Mouse (Mus musculus) liver, embryonic 16.5 days (tissue): ENCODE measurements around the gene Nrxn1. TPM values are rescaled to one million over a fixed set of nuclear protein-coding genes. Genes with fewer than 3 reads are reported as not detected.

Source experiments
- ATAC-seq: fragments of 200-750 bp; cut with Nextera tagmentation; 2 replicates; pipeline ENCODE4 v1.8.0; 2017; ENCODE audit warnings: low read depth, mild to moderate bottlenecking, moderate number of reproducible peaks, moderate library complexity
- H3K27ac ChIP-seq: fragments of 300-500 bp; sonication (generic); 2 replicates; pipeline ENCODE4 v1.5.1; 2014; ENCODE audit warnings: mild to moderate bottlenecking, low read length
- H3K27me3 ChIP-seq: fragments of 300-500 bp; sonication (generic); 2 replicates; pipeline ENCODE4 v1.6.1; 2014; ENCODE audit warnings: low read depth, low read length, mixed read lengths; ENCODE audit not compliant: control insufficient read depth, insufficient read depth
- H3K36me3 ChIP-seq: fragments of 300-500 bp; sonication (generic); 2 replicates; pipeline ENCODE4 v1.6.1; 2014; ENCODE audit warnings: mild to moderate bottlenecking; ENCODE audit not compliant: control insufficient read depth, insufficient read depth
- H3K4me1 ChIP-seq: fragments of 300-500 bp; sonication (generic); 2 replicates; pipeline ENCODE4 v1.6.1; 2014; ENCODE audit warnings: low read depth, low read length, mixed read lengths; ENCODE audit not compliant: control insufficient read depth
- H3K4me2 ChIP-seq: fragments of 300-500 bp; sonication (generic); 2 replicates; pipeline ENCODE4 v1.6.1; 2014; ENCODE audit warnings: low read depth, low read length, mixed read lengths
- H3K4me3 ChIP-seq: fragments of 300-500 bp; sonication (generic); 2 replicates; pipeline ENCODE4 v1.5.1; 2014; ENCODE audit warnings: low read depth, mild to moderate bottlenecking, low read length
- H3K9ac ChIP-seq: fragments of 300-500 bp; sonication (generic); 2 replicates; pipeline ENCODE4 v1.6.1; 2014; ENCODE audit warnings: low read depth, low read length
- H3K9me3 ChIP-seq: fragments of 300-500 bp; sonication (generic); replicated peaks from 2 replicates; pipeline ENCODE4 v1.6.1; 2016; ENCODE audit warnings: low read length; ENCODE audit not compliant: control insufficient read depth
- WGBS: fragments of 180-500 bp; shearing (Covaris S2); extraction: QIAGEN DNeasy Blood & Tissue Kit; methylation state at CpG from one replicate; pipeline ENCODE4 v1.1.7; 2014; ENCODE audit not compliant: insufficient replicate concordance; 5-methylcytosine and 5-hydroxymethylcytosine counted together
- polyA plus RNA-seq: library from polyadenylated mRNA; unstranded; fragments of >200 nt; fragmentation: Nextera tagmentation; extraction: Ambion mirVana; gene quantifications from 2 replicates; pipeline ENCODE4 v1.2.1, GENCODE M21; 2015

The Nrxn1 gene
- polyA plus RNA-seq, 1 experiment from 2014 or later, result 0.22 TPM

DNA sequence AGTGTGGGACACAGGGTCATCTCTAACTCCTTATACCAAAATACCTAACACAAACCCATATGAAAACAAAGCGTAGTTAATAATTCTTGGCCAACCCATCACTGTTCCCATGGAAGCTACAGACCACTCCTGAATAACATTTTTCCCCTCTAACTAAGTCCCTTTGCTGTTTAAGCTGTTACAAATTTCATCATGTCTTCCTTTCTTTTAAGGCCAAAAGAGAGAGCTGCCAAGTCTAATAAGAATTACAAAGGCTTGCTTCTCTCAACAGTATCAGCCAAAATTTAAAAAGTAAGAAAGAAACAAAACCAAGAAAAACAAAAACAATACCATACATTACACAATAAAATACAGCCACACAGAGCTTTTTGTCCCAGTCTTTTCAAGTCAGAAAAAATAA lies 6.5 kb downstream of the Nrxn1 start:
- Histone ChIP-seq H3K27me3 (no peaks in the 10 kb centered on the region), H3K9ac (no peak overlapping the region), H3K36me3 (no peaks in the 10 kb centered on the region), H3K27ac (no peak overlapping the region), H3K9me3 (peaks cover 6% of the 10 kb centered on the region), H3K4me2 (no peak overlapping the region), H3K4me3 (no peak overlapping the region), H3K4me1 (no peaks in the 10 kb centered on the region)
- no peak for ATAC-seq
- WGBS, result 70% methylated on average over 1 of the region's 1 CpGs

DNA sequence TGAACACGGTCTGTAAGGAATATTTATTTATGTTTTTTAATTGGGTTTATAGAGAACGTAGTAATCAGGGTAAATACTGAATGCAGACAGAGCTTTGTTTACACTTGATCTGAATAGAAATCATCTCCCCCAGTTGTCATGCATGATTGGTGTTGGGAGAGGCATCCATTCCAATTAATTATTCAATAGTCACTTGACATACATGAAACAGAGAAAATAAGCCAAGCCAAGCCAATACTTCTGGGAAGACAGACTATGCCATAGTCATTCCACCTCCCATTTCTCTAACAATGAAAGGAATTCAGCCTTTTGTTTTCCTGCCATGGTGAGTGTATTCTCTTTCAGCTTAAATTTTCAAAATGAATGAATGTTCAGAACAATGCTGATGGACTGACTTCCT lies 7.5 kb downstream of the Nrxn1 start:
- no peaks in the 10 kb centered on the region for H3K36me3 ChIP-seq
- H3K4me1 ChIP-seq, result no peaks in the 10 kb centered on the region
- WGBS, result 67% methylated on average over 2 of the region's 2 CpGs
- H3K4me3 ChIP-seq, result no peak overlapping the region
- no peak overlapping the region for H3K9ac ChIP-seq
- no peak overlapping the region for H3K4me2 ChIP-seq
- no peak overlapping the region for H3K27ac ChIP-seq
- H3K9me3 ChIP-seq, result peaks cover 6% of the 10 kb centered on the region
- H3K27me3 ChIP-seq, result no peaks in the 10 kb centered on the region
- no peak for ATAC-seq

DNA sequence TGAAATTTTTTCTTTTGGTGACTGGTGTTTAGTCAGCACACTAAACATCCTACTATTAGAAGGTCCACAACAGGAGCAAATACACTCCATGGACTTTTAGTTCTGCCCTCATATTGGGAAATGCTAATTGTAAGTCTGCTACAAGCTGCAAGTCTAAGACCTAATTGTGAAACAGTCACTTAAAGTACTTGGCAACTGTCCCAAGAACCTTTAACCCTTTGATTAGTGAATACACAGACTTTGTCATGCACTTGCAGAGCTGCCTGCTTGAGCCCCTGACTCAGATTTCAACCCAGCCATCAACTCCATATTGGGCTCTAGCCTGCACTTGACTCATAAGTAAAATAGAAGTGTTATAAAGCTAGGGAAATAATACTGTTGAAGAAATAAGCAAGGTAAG lies 13.8 kb downstream of the Nrxn1 start:
- Histone ChIP-seq H3K9ac (no peak overlapping the region), H3K27me3 (no peaks in the 10 kb centered on the region), H3K4me1 (no peaks in the 10 kb centered on the region), H3K27ac (no peak overlapping the region), H3K9me3 (no peaks in the 10 kb centered on the region), H3K4me3 (no peak overlapping the region), H3K4me2 (no peak overlapping the region), H3K36me3 (no peaks in the 10 kb centered on the region)
- no peak for ATAC-seq

DNA sequence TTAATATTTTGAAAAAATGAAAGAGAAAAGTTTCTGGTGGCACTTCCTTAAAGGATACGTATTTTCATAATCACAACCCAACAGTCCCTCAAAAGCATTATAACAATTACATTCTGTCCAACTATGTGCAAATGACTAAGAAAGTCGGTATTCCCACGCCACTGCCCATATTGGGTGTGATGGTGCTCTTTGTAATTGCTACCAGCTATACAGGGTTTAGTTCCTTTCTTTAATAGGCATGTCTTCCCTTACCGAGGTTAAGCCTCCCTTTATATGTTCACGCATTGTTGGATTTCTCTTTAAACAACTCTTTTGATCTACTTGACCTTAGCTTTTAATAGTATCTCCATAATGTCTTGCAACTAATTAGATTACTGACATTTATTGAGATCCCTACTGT lies 18.1 kb downstream of the Nrxn1 start:
- H3K4me2 ChIP-seq, result no peak overlapping the region
- no peaks in the 10 kb centered on the region for H3K4me1 ChIP-seq
- H3K9me3 ChIP-seq, result no peaks in the 10 kb centered on the region
- no peak overlapping the region for H3K9ac ChIP-seq
- no peak overlapping the region for H3K4me3 ChIP-seq
- no peak for ATAC-seq
- no peaks in the 10 kb centered on the region for H3K27me3 ChIP-seq
- no peak overlapping the region for H3K27ac ChIP-seq
- no peaks in the 10 kb centered on the region for H3K36me3 ChIP-seq
- WGBS, result 66% methylated on average over 5 of the region's 5 CpGs

DNA sequence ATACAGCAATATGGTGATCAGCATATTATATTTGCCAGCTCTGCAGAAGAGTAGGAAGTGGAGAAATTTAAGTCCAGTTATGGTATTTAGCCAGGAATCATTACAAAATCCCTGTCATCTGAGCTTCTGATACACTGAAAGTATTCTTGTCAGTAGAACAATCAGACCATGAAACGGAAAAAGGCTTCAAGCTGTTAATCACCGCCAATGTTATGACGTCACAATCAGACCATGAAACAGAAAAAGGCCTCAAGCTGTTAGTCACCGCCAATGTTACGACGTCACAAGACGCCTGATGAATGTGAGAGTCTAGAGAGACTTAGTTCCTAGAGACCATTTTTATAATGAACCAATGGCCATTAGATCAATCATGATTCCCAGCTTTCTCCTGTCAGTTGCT lies 59.4 kb downstream of the Nrxn1 start:
- H3K9me3 ChIP-seq, result no peaks in the 10 kb centered on the region
- ATAC-seq, result no peak
- H3K4me1 ChIP-seq, result no peaks in the 10 kb centered on the region
- 64% methylated on average over 7 of the region's 7 CpGs for WGBS
- no peaks in the 10 kb centered on the region for H3K27me3 ChIP-seq
- no peak overlapping the region for H3K9ac ChIP-seq
- no peak overlapping the region for H3K4me2 ChIP-seq
- no peak overlapping the region for H3K27ac ChIP-seq
- H3K36me3 ChIP-seq, result no peaks in the 10 kb centered on the region
- H3K4me3 ChIP-seq, result no peak overlapping the region

DNA sequence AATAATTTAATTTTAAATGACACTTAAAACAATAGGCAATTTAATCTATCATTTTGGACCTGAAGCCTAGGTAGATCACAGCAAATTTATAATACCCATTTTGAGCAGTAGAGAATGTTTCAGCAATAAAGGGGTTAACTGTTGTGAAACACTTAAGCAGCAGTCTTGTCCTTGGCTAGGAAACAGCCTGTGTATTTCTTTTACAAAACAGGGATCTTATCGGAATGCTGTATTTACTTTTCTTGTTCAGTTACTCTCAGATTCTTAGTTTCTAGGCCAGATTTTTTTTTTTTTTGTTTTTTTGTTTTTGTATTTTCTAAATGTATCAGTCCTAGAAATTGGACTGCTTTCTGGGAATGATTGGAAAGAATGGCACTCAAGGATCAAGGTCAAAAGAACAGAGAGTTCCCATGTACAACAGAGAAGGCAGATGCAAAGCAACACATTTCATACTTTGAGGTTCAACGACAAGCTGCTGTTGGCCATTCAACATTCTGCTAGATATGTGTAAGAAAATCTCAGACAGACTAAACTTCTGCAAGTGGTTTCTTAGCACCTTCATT lies 67.7 kb downstream of the Nrxn1 start:
- no peak overlapping the region for H3K4me3 ChIP-seq
- H3K9ac ChIP-seq, result no peak overlapping the region
- no peak for ATAC-seq
- 68% methylated on average over 2 of the region's 2 CpGs for WGBS
- H3K36me3 ChIP-seq, result no peaks in the 10 kb centered on the region
- no peaks in the 10 kb centered on the region for H3K9me3 ChIP-seq
- no peaks in the 10 kb centered on the region for H3K27me3 ChIP-seq
- no peak overlapping the region for H3K27ac ChIP-seq
- H3K4me2 ChIP-seq, result no peak overlapping the region
- H3K4me1 ChIP-seq, result no peaks in the 10 kb centered on the region

DNA sequence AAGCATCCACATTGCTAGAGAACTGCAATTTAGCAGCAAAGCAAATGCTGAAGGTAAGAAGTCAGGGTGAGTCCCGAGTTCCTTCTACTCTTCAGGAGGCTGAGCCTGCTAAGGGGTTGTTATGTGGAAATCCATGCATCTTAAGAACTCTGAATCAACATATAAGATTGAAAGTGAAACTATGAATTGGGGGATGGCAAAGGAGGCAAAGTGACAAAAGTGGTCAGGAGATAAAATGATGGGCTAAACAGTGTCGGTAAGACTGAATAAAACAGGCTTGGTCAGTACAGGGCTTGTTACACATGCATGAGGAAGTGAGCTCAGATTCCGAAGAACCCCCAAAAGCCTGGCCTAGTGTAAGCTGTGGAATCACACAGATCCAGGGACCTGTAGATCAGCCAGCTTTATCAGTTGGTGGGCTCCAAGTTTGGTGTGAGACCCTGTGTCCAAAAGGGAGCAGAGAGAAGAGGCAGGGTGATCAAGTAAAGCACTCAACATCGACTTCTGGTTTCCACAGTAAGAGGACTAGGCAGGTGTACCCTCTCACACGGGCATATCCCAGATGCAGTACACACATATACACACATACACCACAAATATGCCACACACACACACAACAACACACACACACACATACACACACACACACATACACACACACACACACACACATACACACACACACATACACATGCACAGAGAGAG lies 85.3 kb downstream of the Nrxn1 start:
- H3K9ac ChIP-seq, result no peak overlapping the region
- 55% methylated on average over 5 of the region's 5 CpGs for WGBS
- no peaks in the 10 kb centered on the region for H3K4me1 ChIP-seq
- H3K4me2 ChIP-seq, result no peak overlapping the region
- no peaks in the 10 kb centered on the region for H3K36me3 ChIP-seq
- no peaks in the 10 kb centered on the region for H3K9me3 ChIP-seq
- no peaks in the 10 kb centered on the region for H3K27me3 ChIP-seq
- no peak for ATAC-seq
- no peak overlapping the region for H3K4me3 ChIP-seq
- H3K27ac ChIP-seq, result no peak overlapping the region

DNA sequence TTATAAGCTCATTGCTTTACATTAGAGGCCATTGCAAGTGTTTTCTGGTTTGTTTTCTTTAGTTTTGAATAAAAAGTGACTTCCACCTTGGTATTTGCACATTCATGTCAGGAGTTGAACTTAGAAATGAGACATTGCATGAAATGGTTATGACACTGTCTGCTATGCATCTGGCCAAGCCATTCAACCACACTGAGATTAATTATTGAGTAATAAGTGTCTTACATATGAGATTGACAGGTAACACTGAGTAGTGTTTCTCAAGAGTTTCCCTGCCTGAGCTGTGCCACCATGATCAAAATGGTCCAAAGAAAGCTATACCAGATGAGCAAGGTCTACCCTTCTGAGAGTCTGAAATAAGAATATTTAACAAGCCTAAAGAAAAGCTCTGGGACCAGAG lies 92.5 kb downstream of the Nrxn1 start:
- H3K4me3 ChIP-seq, result no peak overlapping the region
- H3K27ac ChIP-seq, result no peak overlapping the region
- H3K4me2 ChIP-seq, result no peak overlapping the region
- H3K4me1 ChIP-seq, result no peaks in the 10 kb centered on the region
- H3K36me3 ChIP-seq, result no peaks in the 10 kb centered on the region
- H3K9ac ChIP-seq, result no peak overlapping the region
- ATAC-seq, result no peak
- H3K9me3 ChIP-seq, result no peaks in the 10 kb centered on the region
- H3K27me3 ChIP-seq, result no peaks in the 10 kb centered on the region

DNA sequence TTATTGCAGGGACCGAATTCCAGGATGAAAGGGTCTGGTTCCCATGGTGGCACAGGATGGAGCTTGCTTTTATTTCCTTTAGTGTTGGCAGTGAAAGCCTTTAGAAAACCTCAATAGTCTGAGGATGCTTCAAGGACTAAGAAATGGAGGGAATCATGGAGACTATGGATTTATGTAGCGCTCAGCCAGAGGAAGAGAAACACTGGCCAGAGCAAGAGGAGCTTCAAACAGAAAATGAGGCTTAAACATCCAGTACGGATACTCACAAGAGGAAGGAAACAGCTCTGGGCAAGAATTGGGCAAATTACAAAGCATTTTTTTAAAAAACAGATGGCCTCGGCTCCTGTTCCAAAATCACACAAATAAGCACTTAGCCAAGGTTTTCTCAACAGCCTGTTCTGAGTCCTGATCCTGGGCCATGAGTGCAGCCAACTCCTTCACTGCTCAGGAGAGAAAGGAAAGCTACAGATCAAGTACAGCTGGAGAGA lies 93.2 kb downstream of the Nrxn1 start:
- no peak overlapping the region for H3K4me3 ChIP-seq
- no peaks in the 10 kb centered on the region for H3K9me3 ChIP-seq
- no peak overlapping the region for H3K9ac ChIP-seq
- WGBS, result 38% methylated on average over 4 of the region's 4 CpGs
- no peaks in the 10 kb centered on the region for H3K4me1 ChIP-seq
- H3K27me3 ChIP-seq, result no peaks in the 10 kb centered on the region
- no peak overlapping the region for H3K4me2 ChIP-seq
- ATAC-seq, result no peak
- no peaks in the 10 kb centered on the region for H3K36me3 ChIP-seq
- H3K27ac ChIP-seq, result no peak overlapping the region
